ENCODE assay signal across 8 mouse cellular contexts in the genomic region with DNA sequence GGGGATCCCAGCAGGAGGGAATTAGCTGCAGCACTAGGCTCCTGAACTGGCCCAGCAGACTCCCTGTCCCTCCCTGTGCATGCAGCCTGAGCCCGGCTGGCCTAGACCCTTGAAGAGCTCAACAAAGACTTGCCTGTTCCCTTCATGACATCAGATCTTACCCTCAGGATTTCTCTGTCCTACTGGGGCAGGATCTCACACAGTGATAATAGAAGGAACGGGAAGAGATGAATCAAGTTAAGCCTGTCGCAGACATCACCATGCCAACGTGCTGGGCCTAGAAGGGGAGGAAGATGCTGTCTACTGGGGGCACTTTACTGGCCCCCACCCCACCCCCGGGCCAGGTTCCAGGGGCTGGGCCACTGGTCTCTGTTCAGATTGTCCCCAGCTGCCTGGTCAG. TPM values are rescaled to one million over a fixed set of nuclear protein-coding genes. Genes with fewer than 3 reads are reported as not detected.
A peak's percentile ranks its signal among the peaks of the same experiment; 100 is the strongest.
DNase-seq lines count a peak whose midpoint lies in the region; ATAC-seq and TF ChIP-seq lines count a peak whose summit lies in the region.

No protein-coding gene starts in this region.

- no peak for ATAC-seq in embryonic facial prominence, embryonic 12.5 days (ENCODE audit: insufficient number of reproducible peaks, insufficient read depth, low FRiP score, low TSS enrichment)
- peak; percentile 70 for ATAC-seq in hindbrain, embryonic 12.5 days (ENCODE audit: low FRiP score)
- ATAC-seq in neural tube, embryonic 12.5 days (ENCODE audit: low FRiP score, low read depth), result peak; percentile 79
- no peak for ATAC-seq in liver, postnatal 0 days

- no peak overlapping the region for H3K9ac ChIP-seq in embryonic facial prominence, embryonic 12.5 days
- no peak overlapping the region for H3K9ac ChIP-seq in hindbrain, embryonic 12.5 days
- H3K9ac ChIP-seq in neural tube, embryonic 12.5 days, result no peak overlapping the region
- H3K9ac ChIP-seq in liver, postnatal 0 days (replicated peaks), result no peak overlapping the region

- 14% methylated on average over 5 of the region's 5 CpGs for WGBS in embryonic facial prominence, embryonic 12.5 days
- 18% methylated on average over 5 of the region's 5 CpGs for WGBS in hindbrain, embryonic 12.5 days
- WGBS in neural tube, embryonic 12.5 days, result 15% methylated on average over 5 of the region's 5 CpGs
- 71% methylated on average over 5 of the region's 5 CpGs for WGBS in liver, postnatal 0 days (ENCODE audit: insufficient replicate concordance)

- no peaks in the 10 kb centered on the region; the same call in 1 of the 2 replicates for H3K4me1 ChIP-seq in embryonic facial prominence, embryonic 12.5 days
- H3K4me1 ChIP-seq in hindbrain, embryonic 12.5 days, result peaks cover 32% of the 10 kb centered on the region
- peaks cover 13% of the 10 kb centered on the region for H3K4me1 ChIP-seq in neural tube, embryonic 12.5 days
- H3K4me1 ChIP-seq in liver, postnatal 0 days (ENCODE audit: insufficient read depth), result no peaks in the 10 kb centered on the region

- H3K4me2 ChIP-seq in embryonic facial prominence, embryonic 12.5 days (replicated peaks), result no peak overlapping the region
- H3K4me2 ChIP-seq in hindbrain, embryonic 12.5 days (replicated peaks), result no peak overlapping the region
- H3K4me2 ChIP-seq in neural tube, embryonic 12.5 days (replicated peaks), result no peak overlapping the region
- no peak overlapping the region for H3K4me2 ChIP-seq in liver, postnatal 0 days (ENCODE audit: low read depth, low read length)

- no peak for TF ChIP-seq EP300 in liver, postnatal 0 days (IDR thresholded peaks at IDR 0.05; ENCODE audit: low read depth)

- peak; percentile 17 to 19 for DNase-seq in kidney, postnatal 36 days
- no peak for DNase-seq in kidney, adult 8-10 months
- DNase-seq in thymus, postnatal 14 days, result no peak
- no peak for DNase-seq in liver, postnatal 0 days
- no peak for DNase-seq in layer of hippocampus, postnatal 25 days (ENCODE audit: extremely low spot score in 1 of 2, low spot score in 1 of 2)

- 0 out of 2 replicates have a peak overlapping the region, but pooled peaks have one; percentile 11 for H3K27ac ChIP-seq in embryonic facial prominence, embryonic 12.5 days
- H3K27ac ChIP-seq in hindbrain, embryonic 12.5 days, result 0 out of 2 replicates have a peak overlapping the region, but pooled peaks have one; percentile 14
- H3K27ac ChIP-seq in neural tube, embryonic 12.5 days, result no peak overlapping the region
- no peak overlapping the region for H3K27ac ChIP-seq in liver, postnatal 0 days (ENCODE audit: low read depth)

- no peak for TF ChIP-seq CTCF in liver, postnatal 0 days (IDR thresholded peaks at IDR 0.05; ENCODE audit: low read depth)

- no peaks in the 10 kb centered on the region for H3K9me3 ChIP-seq in embryonic facial prominence, embryonic 12.5 days
- H3K9me3 ChIP-seq in hindbrain, embryonic 12.5 days (replicated peaks), result no peaks in the 10 kb centered on the region
- no peaks in the 10 kb centered on the region for H3K9me3 ChIP-seq in neural tube, embryonic 12.5 days
- no peaks in the 10 kb centered on the region for H3K9me3 ChIP-seq in liver, postnatal 0 days (ENCODE audit: low read length)

- no peaks in the 10 kb centered on the region for H3K27me3 ChIP-seq in embryonic facial prominence, embryonic 12.5 days
- H3K27me3 ChIP-seq in hindbrain, embryonic 12.5 days, result no peaks in the 10 kb centered on the region
- H3K27me3 ChIP-seq in neural tube, embryonic 12.5 days (replicated peaks), result no peaks in the 10 kb centered on the region
- no peaks in the 10 kb centered on the region for H3K27me3 ChIP-seq in liver, postnatal 0 days (ENCODE audit: insufficient read depth, low read length)

- H3K4me3 ChIP-seq in embryonic facial prominence, embryonic 12.5 days, result no peak overlapping the region
- no peak overlapping the region for H3K4me3 ChIP-seq in hindbrain, embryonic 12.5 days
- no peak overlapping the region for H3K4me3 ChIP-seq in neural tube, embryonic 12.5 days
- H3K4me3 ChIP-seq in liver, postnatal 0 days (ENCODE audit: low read depth, low read length), result no peak overlapping the region

- no peaks in the 10 kb centered on the region for H3K36me3 ChIP-seq in embryonic facial prominence, embryonic 12.5 days
- no peaks in the 10 kb centered on the region for H3K36me3 ChIP-seq in hindbrain, embryonic 12.5 days
- no peaks in the 10 kb centered on the region for H3K36me3 ChIP-seq in neural tube, embryonic 12.5 days
- no peaks in the 10 kb centered on the region for H3K36me3 ChIP-seq in liver, postnatal 0 days (replicated peaks; ENCODE audit: insufficient read depth, low read length)

RNA-seq across cellular contexts. Expression of a gene that starts 53.1 kb away (rescaled TPM):
- polyA plus RNA-seq in embryonic facial prominence, embryonic 12.5 days (2016; fragmentation: Nextera tagmentation; extraction: Ambion mirVana), result 7.1 and 7.4 TPM in 2 replicates
- polyA plus RNA-seq in hindbrain, embryonic 12.5 days (2016; fragmentation: Nextera tagmentation; extraction: Ambion mirVana), result 21.3 and 22.2 TPM in 2 replicates
- polyA plus RNA-seq in neural tube, embryonic 12.5 days (2016; fragmentation: Nextera tagmentation; extraction: Ambion mirVana), result 27.8 and 30.0 TPM in 2 replicates
- polyA plus RNA-seq in liver, postnatal 0 days (2015; fragmentation: Nextera tagmentation; extraction: Ambion mirVana), result 2.7 and 3.2 TPM in 2 replicates
- 100 to 1,000 TPM; 185 to 192 TPM for total RNA-seq in layer of hippocampus, postnatal 25 days (2021)

Comparison
In these comparisons a context has a peak if more than half of its experiments do, and no peak if none do; other contexts are left out.
1. DNase-seq: peak in kidney, postnatal 36 days (2 of 2); none in kidney, adult 8-10 months (0 of 2), thymus, postnatal 14 days (single experiment), liver, postnatal 0 days (single experiment) and layer of hippocampus, postnatal 25 days (0 of 2).
2. ATAC-seq: peak in hindbrain, embryonic 12.5 days (single experiment) and neural tube, embryonic 12.5 days (single experiment); none in embryonic facial prominence, embryonic 12.5 days (single experiment) and liver, postnatal 0 days (single experiment).
3. H3K27ac ChIP-seq: peak in embryonic facial prominence, embryonic 12.5 days (single experiment) and hindbrain, embryonic 12.5 days (single experiment); none in neural tube, embryonic 12.5 days (single experiment) and liver, postnatal 0 days (single experiment).